Mouse (Mus musculus) ES-E14 (cell line): ENCODE data around the gene Ercc8.

Source experiments
- CHD2 ChIP-seq: IDR thresholded peaks from 2 replicates; pipeline ENCODE4 v1.6.1; 2014; ENCODE audit warnings: mild to moderate bottlenecking, low read depth, low read length, inconsistent platforms
- HCFC1 ChIP-seq: IDR thresholded peaks from 2 replicates; pipeline ENCODE4 v1.6.1; 2012; ENCODE audit warnings: low read length, inconsistent platforms, borderline replicate concordance; ENCODE audit not compliant: insufficient read depth

GRCm38 (mm10) chr13:108204857-108205256 is 46.3 kb downstream of the Ercc8 start:
- no peak for TF ChIP-seq HCFC1
- TF ChIP-seq CHD2, result no peak
